Mouse (Mus musculus): ENCODE measurements around the gene Npc2.

The Npc2 gene

GRCm38 (mm10) chr12:84733366-84733765, 39.6 kb downstream of the Npc2 start:
- DNase-seq (ENCODE audit: low read depth in 1 of 2, low spot score in 2 of 2), result no peak

GRCm38 (mm10) chr12:84728421-84728820, 44.5 kb downstream of the Npc2 start:
- DNase-seq (ENCODE audit: low read depth in 1 of 2, low spot score in 2 of 2), result no peak

- DNase-seq (ENCODE audit: low read depth in 1 of 2, low spot score in 2 of 2), result no peak
Observed at GRCm38 (mm10) chr12:84727434-84727833, 45.5 kb downstream of the Npc2 start.

GRCm38 (mm10) chr12:84726986-84727385, 46.0 kb downstream of the Npc2 start:
- DNase-seq (ENCODE audit: low read depth in 1 of 2, low spot score in 2 of 2), result no peak

GRCm38 (mm10) chr12:84726391-84726790, 46.6 kb downstream of the Npc2 start:
- no peak for DNase-seq (ENCODE audit: low read depth in 1 of 2, low spot score in 2 of 2)

GRCm38 (mm10) chr12:84718462-84719244, 54.3 kb downstream of the Npc2 start:
- DNase-seq (ENCODE audit: low read depth in 1 of 2, low spot score in 2 of 2), result no peak

GRCm38 (mm10) chr12:84714578-84714977, 58.4 kb downstream of the Npc2 start:
- DNase-seq (ENCODE audit: low read depth in 1 of 2, low spot score in 2 of 2), result no peak

- no peak for DNase-seq (ENCODE audit: low read depth in 1 of 2, low spot score in 2 of 2)
Observed at GRCm38 (mm10) chr12:84709842-84710439, 63.0 kb downstream of the Npc2 start.

GRCm38 (mm10) chr12:84707804-84708203, 65.1 kb downstream of the Npc2 start:
- no peak for DNase-seq (ENCODE audit: low read depth in 1 of 2, low spot score in 2 of 2)

- no peak for DNase-seq (ENCODE audit: low read depth in 1 of 2, low spot score in 2 of 2)
Observed at GRCm38 (mm10) chr12:84706886-84707285, 66.1 kb downstream of the Npc2 start.
